Mouse (Mus musculus) midbrain, postnatal 0 days (tissue): ENCODE measurements around the gene Pnma5. TPM values are rescaled to one million over a fixed set of nuclear protein-coding genes. Genes with fewer than 3 reads are reported as not detected.
A peak's percentile ranks its signal among the peaks of the same experiment; 100 is the strongest.

Source experiments
- ATAC-seq: fragments of 200-750 bp; cut with Nextera tagmentation; 2 replicates; pipeline ENCODE4 v1.8.0; 2017; ENCODE audit warnings: moderate number of reproducible peaks, mild to moderate bottlenecking, moderate TSS enrichment, moderate library complexity; ENCODE audit not compliant: low FRiP score
- DNase-seq: peaks from one replicate; pipeline ENCODE4 v3.0.0-alpha.2; 2015; ENCODE audit warnings: low spot score
- H3K27ac ChIP-seq: fragments of 300-500 bp; sonication (generic); 2 replicates; pipeline ENCODE4 v1.5.1; 2014; ENCODE audit warnings: low read depth, mild to moderate bottlenecking, low read length, mixed read lengths
- H3K27me3 ChIP-seq: fragments of 300-500 bp; sonication (generic); 2 replicates; pipeline ENCODE4 v1.6.1; 2014; ENCODE audit warnings: low read length, control low read depth, mixed read lengths; ENCODE audit not compliant: insufficient read depth
- H3K36me3 ChIP-seq: fragments of 300-500 bp; sonication (generic); 2 replicates; pipeline ENCODE4 v1.6.1; 2014; ENCODE audit warnings: low read length, control low read depth, mixed read lengths; ENCODE audit not compliant: insufficient read depth
- H3K4me1 ChIP-seq: fragments of 300-500 bp; sonication (generic); 2 replicates; pipeline ENCODE4 v1.6.1; 2014; ENCODE audit warnings: mild to moderate bottlenecking, control low read depth, antibody characterized with exemption, low read length, mixed read lengths; ENCODE audit not compliant: insufficient read depth
- H3K4me2 ChIP-seq: fragments of 300-500 bp; sonication (generic); 2 replicates; pipeline ENCODE4 v1.6.1; 2014; ENCODE audit warnings: low read depth, mild to moderate bottlenecking, low read length, mixed read lengths; ENCODE audit not compliant: poor library complexity, severe bottlenecking
- H3K4me3 ChIP-seq: fragments of 300-500 bp; sonication (generic); 2 replicates; pipeline ENCODE4 v1.5.1; 2014; ENCODE audit warnings: low read depth, mild to moderate bottlenecking, low read length, moderate library complexity
- H3K9ac ChIP-seq: fragments of 300-500 bp; sonication (generic); replicated peaks from 2 replicates; pipeline ENCODE4 v1.6.1; 2014; ENCODE audit warnings: mild to moderate bottlenecking, low read length, moderate library complexity, mixed read lengths; ENCODE audit not compliant: poor library complexity, severe bottlenecking
- H3K9me3 ChIP-seq: fragments of 300-500 bp; sonication (generic); 2 replicates; pipeline ENCODE4 v1.6.1; 2016; ENCODE audit warnings: low read length, control low read depth
- CTCF ChIP-seq: IDR thresholded peaks from 2 replicates; pipeline ENCODE4 v1.5.1; 2016; ENCODE audit warnings: antibody characterized with exemption, mild to moderate bottlenecking
- WGBS: fragments of 180-500 bp; shearing (Covaris S2); extraction: QIAGEN DNeasy Blood & Tissue Kit; methylation state at CpG from one replicate; pipeline ENCODE4 v1.1.7; 2014; 5-methylcytosine and 5-hydroxymethylcytosine counted together
- polyA plus RNA-seq: library from polyadenylated mRNA; unstranded; fragments of >200 nt; fragmentation: Nextera tagmentation; extraction: Ambion mirVana; gene quantifications from 2 replicates; pipeline ENCODE4 v1.2.1, GENCODE M21; 2015
- total RNA-seq: library from RNA; depleted of rRNA; stranded (reverse); fragments of >200 nt; gene quantifications from 2 replicates; pipeline ENCODE4 v1.2.3, GENCODE M21; 2014

The Pnma5 gene
- total and polyA plus RNA-seq, 2 experiments from 2014 or later = 0.27 to 0.37 TPM

DNA sequence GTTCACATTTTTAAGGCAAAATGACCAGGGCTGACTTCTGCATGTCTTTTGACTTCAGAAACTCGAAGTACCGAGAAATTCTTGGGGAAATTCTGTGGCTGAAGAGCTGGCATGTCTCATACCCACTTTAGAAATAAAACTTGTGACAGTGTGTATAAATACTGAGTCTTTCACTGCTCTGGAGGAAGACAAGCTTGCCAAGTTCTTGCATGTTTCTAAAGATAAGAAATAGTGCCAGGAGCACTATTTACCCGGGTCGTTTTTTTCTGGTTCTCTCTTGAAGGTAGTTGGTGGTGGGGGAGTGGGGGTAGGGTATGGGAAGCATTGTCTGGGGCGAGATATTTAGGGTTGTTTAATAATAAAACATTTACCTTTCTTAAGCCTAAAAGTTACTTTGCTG, 25.4 kb upstream of the Pnma5 start:
- Histone ChIP-seq H3K9ac (no peak overlapping the region), H3K4me3 (no peak overlapping the region), H3K4me1 (no peaks in the 10 kb centered on the region), H3K27ac (no peak overlapping the region), H3K4me2 (no peak overlapping the region), H3K27me3 (no peaks in the 10 kb centered on the region), H3K9me3 (no peaks in the 10 kb centered on the region), H3K36me3 (no peaks in the 10 kb centered on the region)
- DNase-seq (no peak), ATAC-seq (no peak)
- TF ChIP-seq CTCF = no peak
- WGBS = 56% methylated on average over 5 of the region's 5 CpGs

DNA sequence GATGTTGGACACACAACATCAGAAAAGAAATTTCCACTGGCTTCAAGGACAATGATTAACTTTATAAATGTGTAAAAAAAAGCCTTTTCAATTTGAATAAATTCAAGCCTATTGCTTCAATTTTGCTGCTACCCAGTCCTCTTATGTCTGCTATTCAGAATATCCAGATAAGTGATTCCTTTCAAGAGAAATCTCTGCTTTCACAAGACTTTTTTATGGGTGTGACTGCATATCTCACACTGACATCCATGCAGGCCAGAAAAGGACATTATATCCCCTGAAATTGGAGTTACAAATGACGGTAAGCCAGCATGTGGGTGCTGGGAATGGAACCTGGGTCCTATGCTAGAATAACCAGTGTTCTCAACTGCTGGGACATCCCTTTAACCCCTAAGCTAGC, 24.6 kb upstream of the Pnma5 start:
- Histone ChIP-seq H3K4me2 (no peak overlapping the region), H3K4me1 (no peaks in the 10 kb centered on the region), H3K27me3 (no peaks in the 10 kb centered on the region), H3K36me3 (no peaks in the 10 kb centered on the region), H3K4me3 (no peak overlapping the region), H3K9ac (no peak overlapping the region), H3K9me3 (no peaks in the 10 kb centered on the region), H3K27ac (no peak overlapping the region)
- 71% methylated on average over 1 of the region's 1 CpGs for WGBS
- no peak for DNase-seq
- TF ChIP-seq CTCF = no peak
- ATAC-seq = no peak

DNA sequence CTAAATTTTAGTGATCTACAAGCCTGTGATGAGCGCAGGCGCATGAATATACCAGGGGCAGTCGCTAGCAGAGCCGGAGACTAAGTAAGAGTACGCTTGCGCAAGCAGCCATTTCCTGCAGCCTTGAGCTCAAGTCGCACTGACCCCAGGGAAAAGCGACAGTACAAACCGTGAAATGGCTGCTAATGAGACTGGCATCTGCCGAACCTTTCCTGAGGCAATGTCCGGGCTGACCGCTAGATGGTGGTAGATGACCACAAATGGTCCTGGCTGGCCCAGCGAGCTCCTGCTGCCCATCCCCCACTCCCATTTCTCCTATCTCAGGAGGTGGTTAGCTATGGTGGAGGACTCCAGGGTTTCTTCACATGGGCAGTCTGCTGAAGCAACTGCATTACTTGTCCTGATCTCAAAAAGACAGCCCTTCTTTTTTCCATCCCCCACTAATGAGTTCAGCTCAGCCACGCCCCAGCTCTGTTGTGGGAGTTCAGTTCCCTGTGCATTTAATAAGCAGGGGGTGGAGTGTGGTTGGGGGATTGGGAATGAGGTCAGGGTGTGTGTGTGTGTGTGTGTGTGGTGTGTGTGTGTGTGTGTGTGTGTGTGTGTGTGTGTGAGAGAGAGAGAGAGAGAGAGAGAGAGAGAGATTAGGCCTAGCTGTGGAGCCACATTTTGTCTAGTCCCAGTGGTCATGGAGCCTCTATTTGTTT, 17.1 kb upstream of the Pnma5 start:
- Histone ChIP-seq H3K36me3 (no peaks in the 10 kb centered on the region), H3K4me1 (no peaks in the 10 kb centered on the region), H3K9me3 (no peaks in the 10 kb centered on the region), H3K27me3 (no peaks in the 10 kb centered on the region), H3K9ac (no peak overlapping the region), H3K4me2 (no peak overlapping the region; the same call in 1 of the 2 replicates), H3K27ac (no peak overlapping the region; the same call in 1 of the 2 replicates), H3K4me3 (no peak overlapping the region)
- TF ChIP-seq CTCF = peak; percentile 92
- peak; percentile 96 for DNase-seq
- 17% methylated on average over 14 of the region's 14 CpGs for WGBS
- ATAC-seq = peak; percentile 96

DNA sequence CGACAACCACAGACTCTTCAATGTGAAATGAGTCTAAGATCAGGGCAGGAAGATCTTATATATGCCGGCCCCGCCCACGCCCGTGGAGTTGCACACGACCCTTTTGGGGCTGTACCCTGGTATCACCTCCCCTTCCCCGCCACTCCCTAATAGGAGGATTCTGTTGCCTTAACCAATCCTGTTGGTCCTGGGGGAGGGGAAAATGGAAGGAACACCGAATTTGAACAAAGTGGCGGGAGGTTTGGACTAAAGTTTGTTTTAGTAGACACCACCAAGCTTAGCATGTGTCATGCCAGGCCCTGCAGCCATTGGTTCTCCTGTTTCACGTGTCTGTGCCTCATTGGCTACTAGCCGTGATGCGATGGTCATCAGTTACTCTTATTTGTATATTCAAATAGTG, 2.8 kb upstream of the Pnma5 start:
- no peaks in the 10 kb centered on the region for H3K4me1 ChIP-seq
- no peak overlapping the region for H3K9ac ChIP-seq
- WGBS = 81% methylated on average over 12 of the region's 12 CpGs
- H3K27ac ChIP-seq = no peak overlapping the region
- H3K4me3 ChIP-seq = no peak overlapping the region
- ATAC-seq (no peak), DNase-seq (no peak)
- no peaks in the 10 kb centered on the region for H3K27me3 ChIP-seq
- H3K4me2 ChIP-seq = no peak overlapping the region
- no peaks in the 10 kb centered on the region for H3K9me3 ChIP-seq
- no peak for TF ChIP-seq CTCF
- no peaks in the 10 kb centered on the region for H3K36me3 ChIP-seq

DNA sequence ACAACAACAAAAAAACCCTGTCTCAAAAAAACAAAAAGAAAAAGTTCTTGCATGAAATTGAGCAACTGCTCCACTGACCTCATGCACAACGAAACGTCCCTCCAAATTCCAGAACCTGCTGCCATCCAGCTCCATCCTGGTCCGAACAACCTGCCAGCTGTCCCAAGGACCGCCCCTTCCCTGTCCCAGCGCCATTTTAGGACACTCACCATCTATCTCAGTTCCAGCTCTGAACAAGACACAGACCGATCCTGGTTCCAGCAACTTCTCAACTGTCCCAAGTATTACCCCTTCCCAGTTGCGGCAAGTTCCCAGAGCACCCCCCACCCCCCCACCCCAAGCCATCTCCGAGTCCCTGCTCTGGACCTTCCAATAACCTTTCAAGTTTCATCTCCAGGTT, 1.9 kb upstream of the Pnma5 start:
- Histone ChIP-seq H3K36me3 (no peaks in the 10 kb centered on the region), H3K4me1 (no peaks in the 10 kb centered on the region), H3K9me3 (no peaks in the 10 kb centered on the region), H3K4me3 (no peak overlapping the region), H3K9ac (no peak overlapping the region), H3K27me3 (no peaks in the 10 kb centered on the region), H3K4me2 (no peak overlapping the region), H3K27ac (no peak overlapping the region)
- WGBS = 89% methylated on average over 8 of the region's 8 CpGs
- ATAC-seq (no peak), DNase-seq (no peak)
- TF ChIP-seq CTCF = no peak

DNA sequence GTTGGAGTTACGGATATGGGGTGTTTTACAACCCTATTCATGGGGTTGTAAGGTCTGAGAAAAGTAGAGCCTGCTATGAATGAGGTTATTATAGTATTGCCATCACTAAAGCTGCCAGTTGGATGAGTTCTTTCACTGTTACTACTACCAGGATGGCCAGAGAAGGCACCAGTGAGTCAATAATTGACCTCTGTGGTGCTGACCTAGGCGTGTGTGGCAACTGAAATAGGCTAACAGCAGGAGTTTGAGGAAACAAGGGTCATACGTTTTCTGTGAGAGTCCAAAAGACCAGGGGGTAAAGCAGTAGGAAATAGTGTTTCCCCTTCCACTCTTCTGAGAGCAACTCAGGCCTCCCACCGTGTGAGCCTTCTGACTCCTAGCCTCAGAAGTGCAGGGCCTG, 24.1 kb downstream of the Pnma5 start:
- ATAC-seq (no peak), DNase-seq (no peak)
- no peaks in the 10 kb centered on the region for H3K36me3 ChIP-seq
- 65% methylated on average over 4 of the region's 4 CpGs for WGBS
- H3K4me3 ChIP-seq = no peak overlapping the region
- H3K9me3 ChIP-seq = no peaks in the 10 kb centered on the region
- TF ChIP-seq CTCF = no peak
- no peak overlapping the region for H3K9ac ChIP-seq
- H3K27me3 ChIP-seq = no peaks in the 10 kb centered on the region
- no peak overlapping the region for H3K4me2 ChIP-seq
- H3K4me1 ChIP-seq = no peaks in the 10 kb centered on the region
- H3K27ac ChIP-seq = no peak overlapping the region
